Mouse (Mus musculus) E14TG2a.4 (cell line): Measurements from ENCODE around the gene Thap8.

Source experiments
- CTCF ChIP-seq: conservative IDR thresholded peaks from 2 replicates; pipeline ENCODE4 v1.5.1; 2014; ENCODE audit warnings: low read length
- NANOG ChIP-seq: IDR thresholded peaks from 2 replicates; pipeline ENCODE4 v1.6.1; 2014; ENCODE audit warnings: borderline replicate concordance, low read length, mixed read lengths

GRCm38 (mm10) chr7:30333436-30333835, 53.5 kb downstream of the Thap8 start:
- no peak for TF ChIP-seq CTCF
- no peak for TF ChIP-seq NANOG
